Mouse (Mus musculus) small intestine, adult 2 months (tissue): ENCODE results near the gene Cntn5. TPM values are rescaled to one million over a fixed set of nuclear protein-coding genes. Genes with fewer than 3 reads are reported as not detected.

ENCODE experiments used
- H3K27ac ChIP-seq: fragments of 200-500 bp; 2 replicates; pipeline ENCODE4 v1.5.1; 2012; ENCODE audit warnings: low read depth, low read length, control low read depth, inconsistent platforms; ENCODE audit not compliant: insufficient read depth
- H3K27me3 ChIP-seq: fragments of 200-500 bp; 2 replicates; pipeline ENCODE4 v1.6.1; 2012; ENCODE audit warnings: mild to moderate bottlenecking, moderate library complexity, low read length, inconsistent platforms; ENCODE audit not compliant: control insufficient read depth, insufficient read depth
- H3K36me3 ChIP-seq: fragments of 200-500 bp; 2 replicates; pipeline ENCODE4 v1.6.1; 2012; ENCODE audit warnings: mild to moderate bottlenecking, low read length, control low read depth, inconsistent platforms; ENCODE audit not compliant: control insufficient read depth, insufficient read depth
- H3K4me1 ChIP-seq: fragments of 200-500 bp; 2 replicates; pipeline ENCODE4 v1.6.1; 2012; ENCODE audit warnings: low read length, inconsistent platforms, mixed read lengths; ENCODE audit not compliant: control insufficient read depth, insufficient read depth, insufficient read length
- H3K4me3 ChIP-seq: fragments of 200-500 bp; 2 replicates; pipeline ENCODE4 v1.5.1; 2012; ENCODE audit warnings: low read depth, mild to moderate bottlenecking, control low read depth, inconsistent platforms, low read length, moderate library complexity
- CTCF ChIP-seq: fragments of 200-500 bp; IDR thresholded peaks from 2 replicates; pipeline ENCODE4 v1.5.1; 2012; ENCODE audit warnings: low read depth, mild to moderate bottlenecking, control low read depth, inconsistent platforms, low read length, moderate library complexity, mixed read lengths; ENCODE audit not compliant: insufficient replicate concordance, insufficient read length; ENCODE audit errors: extremely low read depth
- POLR2A ChIP-seq: fragments of 200-500 bp; IDR thresholded peaks from 2 replicates; pipeline ENCODE4 v1.6.1; 2012; ENCODE audit warnings: low read depth, mild to moderate bottlenecking, control low read depth, inconsistent platforms, low read length, moderate library complexity
- WGBS: fragments of 180-500 bp; shearing (Covaris S2); methylation state at CpG from one replicate; pipeline ENCODE4 v1.1.7; 2018; 5-methylcytosine and 5-hydroxymethylcytosine counted together
- polyA plus RNA-seq: library from polyadenylated mRNA; depleted of rRNA; stranded (reverse); fragments of >200 nt; gene quantifications from 2 replicates; pipeline ENCODE4 v1.2.3, GENCODE M21; 2012

Gene Cntn5
- polyA plus RNA-seq, 1 experiment = not detected

GRCm38 (mm10) chr9:10269342-10269741 lies 635.2 kb downstream of the Cntn5 start:
- H3K4me1 ChIP-seq = no peaks in the 10 kb centered on the region
- WGBS = 52% methylated on average over 2 of the region's 2 CpGs
- H3K36me3 ChIP-seq = no peaks in the 10 kb centered on the region
- H3K4me3 ChIP-seq = no peak overlapping the region
- no peak overlapping the region for H3K27ac ChIP-seq
- H3K27me3 ChIP-seq = no peaks in the 10 kb centered on the region
- TF ChIP-seq CTCF = no peak
- no peak for TF ChIP-seq POLR2A

DNA sequence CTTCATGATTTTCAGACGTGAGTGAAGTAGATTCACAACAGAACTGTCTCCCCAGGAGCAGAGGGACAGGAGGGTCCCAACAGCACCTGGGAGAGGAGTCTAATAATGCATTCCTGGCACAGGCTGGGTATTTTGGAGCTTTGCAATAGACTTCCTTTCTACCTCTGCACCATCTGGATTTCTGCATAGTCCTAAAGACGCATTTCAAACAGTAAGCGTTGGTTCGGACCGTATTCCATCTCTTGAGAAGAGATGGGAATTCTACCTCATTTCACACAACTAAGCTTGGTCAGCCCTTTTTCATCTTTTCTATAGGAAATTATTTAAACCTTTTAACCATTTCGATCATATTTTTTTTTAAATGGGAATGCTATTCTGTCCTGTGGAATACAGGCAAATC lies 635.7 kb downstream of the Cntn5 start:
- H3K27ac ChIP-seq = no peak overlapping the region
- TF ChIP-seq POLR2A (no peak), CTCF (no peak)
- no peak overlapping the region for H3K4me3 ChIP-seq
- WGBS = 82% methylated on average over 6 of the region's 6 CpGs
- no peaks in the 10 kb centered on the region for H3K27me3 ChIP-seq
- no peaks in the 10 kb centered on the region for H3K4me1 ChIP-seq
- no peaks in the 10 kb centered on the region for H3K36me3 ChIP-seq

DNA sequence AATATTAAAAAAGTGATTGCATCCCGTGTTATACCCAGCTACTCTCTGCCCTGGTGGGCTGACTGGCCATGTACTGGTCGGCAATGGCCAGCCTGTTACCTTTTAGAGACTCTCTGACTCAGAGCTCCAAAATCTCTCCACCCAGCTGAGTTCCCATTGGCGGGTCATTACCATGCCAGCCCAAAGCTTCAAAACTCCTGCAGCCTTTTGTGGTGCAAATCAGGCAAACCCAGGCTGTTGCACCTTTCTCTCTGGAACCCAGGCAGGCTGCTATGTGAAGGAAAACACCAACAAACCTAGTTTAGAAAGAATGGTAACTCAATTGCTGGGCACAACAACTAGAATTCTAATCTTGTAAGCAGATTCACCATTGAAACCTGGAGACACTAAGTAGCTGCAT lies 639.0 kb downstream of the Cntn5 start:
- Histone ChIP-seq H3K27ac (no peak overlapping the region), H3K36me3 (no peaks in the 10 kb centered on the region), H3K4me1 (no peaks in the 10 kb centered on the region), H3K27me3 (no peaks in the 10 kb centered on the region), H3K4me3 (no peak overlapping the region)
- WGBS = 47% methylated on average over 3 of the region's 3 CpGs
- TF ChIP-seq POLR2A = no peak
- TF ChIP-seq CTCF = no peak

DNA sequence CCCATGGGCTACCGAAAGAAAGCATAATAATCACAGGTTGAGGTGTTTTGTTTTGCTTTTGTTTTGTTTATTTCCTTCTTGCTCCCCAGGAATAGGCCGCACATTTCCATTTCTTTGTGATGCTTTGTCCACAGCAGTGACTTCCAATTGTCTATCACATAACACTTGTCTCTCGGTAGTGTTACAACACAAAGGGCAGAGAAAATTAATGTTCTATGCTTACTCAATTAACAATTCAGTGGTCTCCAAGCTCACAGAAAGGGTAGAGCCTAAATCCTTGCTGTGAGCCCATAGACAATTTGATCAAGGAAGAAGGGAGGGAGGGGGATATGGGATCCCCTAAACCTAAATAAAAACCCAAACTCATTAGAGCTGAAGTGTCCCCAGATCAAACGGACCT lies 671.2 kb downstream of the Cntn5 start:
- H3K36me3 ChIP-seq = no peaks in the 10 kb centered on the region
- H3K27ac ChIP-seq = no peak overlapping the region
- WGBS = 76% methylated on average over 4 of the region's 4 CpGs
- H3K27me3 ChIP-seq = no peaks in the 10 kb centered on the region
- no peaks in the 10 kb centered on the region for H3K4me1 ChIP-seq
- TF ChIP-seq CTCF (no peak), POLR2A (no peak)
- no peak overlapping the region for H3K4me3 ChIP-seq

- no peaks in the 10 kb centered on the region for H3K36me3 ChIP-seq
- H3K27ac ChIP-seq = no peak overlapping the region
- TF ChIP-seq POLR2A (no peak), CTCF (no peak)
- no peaks in the 10 kb centered on the region for H3K4me1 ChIP-seq
- no peak overlapping the region for H3K4me3 ChIP-seq
- 27% methylated on average over 1 of the region's 1 CpGs for WGBS
- no peaks in the 10 kb centered on the region for H3K27me3 ChIP-seq
Measured at GRCm38 (mm10) chr9:10232066-10232465, 672.5 kb downstream of the Cntn5 start.

- TF ChIP-seq POLR2A (no peak), CTCF (no peak)
- Histone ChIP-seq H3K27ac (no peak overlapping the region), H3K4me1 (no peaks in the 10 kb centered on the region), H3K36me3 (no peaks in the 10 kb centered on the region), H3K4me3 (no peak overlapping the region), H3K27me3 (no peaks in the 10 kb centered on the region)
Measured at GRCm38 (mm10) chr9:10230973-10231372, 673.6 kb downstream of the Cntn5 start.

DNA sequence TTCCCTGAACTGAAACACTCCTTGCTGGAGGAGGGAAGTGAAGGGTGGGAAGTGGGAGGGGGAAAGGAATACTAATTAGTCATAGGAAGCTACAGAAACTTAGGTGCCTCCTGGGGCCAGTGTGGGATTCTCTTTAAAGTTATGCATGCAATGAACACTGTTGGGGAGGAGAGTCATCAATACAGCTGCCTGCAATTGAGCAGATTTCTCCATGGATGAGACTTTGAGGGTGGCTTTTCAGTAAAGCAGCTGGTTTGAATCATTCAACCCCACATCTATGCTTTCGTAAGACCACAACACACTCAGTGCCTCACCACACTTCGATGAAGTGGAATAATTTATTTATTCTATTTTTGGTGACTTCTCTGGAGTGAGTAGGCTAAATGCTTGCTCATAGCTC lies 674.9 kb downstream of the Cntn5 start:
- Histone ChIP-seq H3K27me3 (no peaks in the 10 kb centered on the region), H3K36me3 (no peaks in the 10 kb centered on the region), H3K27ac (no peak overlapping the region), H3K4me3 (no peak overlapping the region), H3K4me1 (no peaks in the 10 kb centered on the region)
- WGBS = 75% methylated on average over 2 of the region's 2 CpGs
- no peak for TF ChIP-seq POLR2A
- no peak for TF ChIP-seq CTCF

DNA sequence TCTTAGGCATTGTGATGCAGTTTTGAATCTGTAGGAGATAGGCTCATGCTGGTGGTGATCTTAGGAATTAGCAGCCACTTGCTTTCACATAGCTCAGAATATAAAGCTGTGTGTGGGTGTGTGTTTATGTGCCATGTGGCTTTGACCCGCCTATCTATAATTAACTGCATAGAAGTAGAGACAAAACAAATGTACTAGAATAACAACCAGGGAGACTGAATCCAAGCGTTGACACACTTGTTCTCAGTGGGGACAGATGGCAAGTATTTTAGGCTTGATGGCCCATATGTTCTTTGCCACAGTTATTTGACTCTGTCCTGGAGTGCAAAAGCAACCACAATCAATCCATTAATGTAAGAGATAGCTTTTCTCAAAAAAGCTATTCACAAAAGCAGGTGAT lies 678.6 kb downstream of the Cntn5 start:
- Histone ChIP-seq H3K4me3 (no peak overlapping the region), H3K4me1 (no peaks in the 10 kb centered on the region), H3K36me3 (no peaks in the 10 kb centered on the region), H3K27ac (no peak overlapping the region), H3K27me3 (no peaks in the 10 kb centered on the region)
- WGBS = 84% methylated on average over 2 of the region's 2 CpGs
- TF ChIP-seq POLR2A (no peak), CTCF (no peak)
